10 mouse cellular contexts compared by ENCODE assay signal in genomic region chr16:8810399-8811127, GRCm38 (mm10). TPM values are rescaled to one million over a fixed set of nuclear protein-coding genes. Genes with fewer than 3 reads are reported as not detected.
DNase-seq lines count a peak whose midpoint lies in the region; ATAC-seq lines count a peak whose summit lies in the region.
"Had no signal": no experiment of that assay in that cellular context is flagged by ENCODE, and none has a peak within 500 bp of the region (broad histone marks: within the 10 kb centered on the region; RNA-seq: fewer than 3 reads in every experiment).

No protein-coding gene starts in this region.

- H3K36me3 ChIP-seq in forebrain, embryonic 11.5 days (ENCODE audit: control insufficient read depth, insufficient read depth, low read length) = no peaks in the 10 kb centered on the region
- H3K36me3 ChIP-seq in forebrain, embryonic 12.5 days (replicated peaks) = no peaks in the 10 kb centered on the region
- H3K36me3 ChIP-seq: embryonic facial prominence, embryonic 15.5 days; neural tube, embryonic 13.5 days had no signal

- peak; percentile 54 for DNase-seq in forebrain, embryonic 11.5 days (ENCODE audit: low spot score)
- DNase-seq in right cerebral cortex, adult 2 months (ENCODE audit: low spot score in 2 of 2) = peak; percentile 60 to 64
- no peak for DNase-seq in right cerebral cortex, postnatal 10 days (ENCODE audit: low spot score in 2 of 2)
- DNase-seq in spleen, postnatal 36 days (ENCODE audit: low spot score in 2 of 2) = peak; percentile 48 to 68
- no peak for DNase-seq in gastrocnemius, postnatal 14 days

- no peaks in the 10 kb centered on the region for H3K9me3 ChIP-seq in forebrain, embryonic 11.5 days (ENCODE audit: control insufficient read depth, low read length)
- no peaks in the 10 kb centered on the region for H3K9me3 ChIP-seq in forebrain, embryonic 12.5 days
- H3K9me3 ChIP-seq: embryonic facial prominence, embryonic 15.5 days; neural tube, embryonic 13.5 days had no signal

- no peaks in the 10 kb centered on the region for H3K27me3 ChIP-seq in forebrain, embryonic 11.5 days (ENCODE audit: control insufficient read depth, insufficient read depth, low read length)
- no peaks in the 10 kb centered on the region for H3K27me3 ChIP-seq in forebrain, embryonic 12.5 days
- H3K27me3 ChIP-seq: embryonic facial prominence, embryonic 15.5 days; neural tube, embryonic 13.5 days had no signal

- H3K4me2 ChIP-seq in forebrain, embryonic 11.5 days (ENCODE audit: low read depth, low read length, severe bottlenecking) = no peak overlapping the region
- H3K4me2 ChIP-seq in forebrain, embryonic 12.5 days = no peak overlapping the region
- H3K4me2 ChIP-seq: embryonic facial prominence, embryonic 15.5 days; neural tube, embryonic 13.5 days had no signal

- H3K9ac ChIP-seq in forebrain, embryonic 11.5 days (ENCODE audit: low read length) = no peak overlapping the region
- H3K9ac ChIP-seq in forebrain, embryonic 12.5 days = no peak overlapping the region
- H3K9ac ChIP-seq: embryonic facial prominence, embryonic 15.5 days; neural tube, embryonic 13.5 days had no signal

- WGBS in forebrain, embryonic 11.5 days = 91% methylated on average over 14 of the region's 14 CpGs
- WGBS in forebrain, embryonic 12.5 days = 92% methylated on average over 13 of the region's 14 CpGs

- ATAC-seq in forebrain, embryonic 11.5 days (replicated peaks; ENCODE audit: low FRiP score) = no peak
- ATAC-seq in forebrain, embryonic 12.5 days (ENCODE audit: low FRiP score) = no peak
- ATAC-seq in common myeloid progenitor, adult 5-6 weeks (replicated peaks; ENCODE audit: low read depth, poor library complexity, severe bottlenecking) = peak; percentile 54; the same call in 1 of the 2 replicates
- no peak for ATAC-seq in cerebellum, adult (ENCODE audit: insufficient number of reproducible peaks, low FRiP score, low TSS enrichment)

- intact Hi-C loops in gastrocnemius, postnatal 14 days (cut with DNase I; ENCODE audit: low total_unique reads) = no loop called here

- H3K27ac ChIP-seq in forebrain, embryonic 11.5 days (ENCODE audit: low read depth, low read length) = no peak overlapping the region
- H3K27ac ChIP-seq in forebrain, embryonic 12.5 days = no peak overlapping the region
- H3K27ac ChIP-seq: embryonic facial prominence, embryonic 15.5 days; neural tube, embryonic 13.5 days had no signal

- no peaks in the 10 kb centered on the region for H3K4me1 ChIP-seq in forebrain, embryonic 11.5 days (replicated peaks; ENCODE audit: control insufficient read depth, insufficient read depth, low read length)
- no peaks in the 10 kb centered on the region for H3K4me1 ChIP-seq in forebrain, embryonic 12.5 days
- H3K4me1 ChIP-seq: embryonic facial prominence, embryonic 15.5 days; neural tube, embryonic 13.5 days had no signal

- H3K4me3 ChIP-seq in forebrain, embryonic 11.5 days (ENCODE audit: low read depth, low read length) = no peak overlapping the region
- no peak overlapping the region for H3K4me3 ChIP-seq in forebrain, embryonic 12.5 days (replicated peaks)
- H3K4me3 ChIP-seq: embryonic facial prominence, embryonic 15.5 days; neural tube, embryonic 13.5 days had no signal

RNA-seq across cellular contexts. Expression of gene Usp7, which starts 18.5 kb away (rescaled TPM):
- polyA plus RNA-seq in forebrain, embryonic 11.5 days (2014; fragmentation: Nextera tagmentation; extraction: Ambion mirVana) = 45.7 and 47.4 TPM in 2 replicates
- polyA plus RNA-seq in forebrain, embryonic 12.5 days (2016; fragmentation: Nextera tagmentation; extraction: Ambion mirVana) = 40.3 and 41.8 TPM in 2 replicates
- total RNA-seq in common myeloid progenitor, adult 5-6 weeks (2017) = 195 and 238 TPM in 2 replicates
- total RNA-seq in gastrocnemius, postnatal 14 days (2021) = 10 to 100 TPM; 46.4 to 48.9 TPM

RNA-seq across cellular contexts. Expression of gene 1810013L24Rik, which starts 19.3 kb away (rescaled TPM):
- 17.7 and 23.1 TPM in 2 replicates for polyA plus RNA-seq in forebrain, embryonic 11.5 days (2014; fragmentation: Nextera tagmentation; extraction: Ambion mirVana)
- polyA plus RNA-seq in forebrain, embryonic 12.5 days (2016; fragmentation: Nextera tagmentation; extraction: Ambion mirVana) = 37.3 and 40.1 TPM in 2 replicates
- 63.6 and 71.1 TPM in 2 replicates for total RNA-seq in common myeloid progenitor, adult 5-6 weeks (2017)
- total RNA-seq in gastrocnemius, postnatal 14 days (2021) = 10 to 100 TPM; 55.2 to 60.6 TPM

Comparison
In these comparisons a context has a peak if more than half of its experiments do, and no peak if none do; other contexts are left out.
1. DNase-seq: peak in forebrain, embryonic 11.5 days (single experiment), right cerebral cortex, adult 2 months (2 of 2) and spleen, postnatal 36 days (2 of 2); none in right cerebral cortex, postnatal 10 days (0 of 2) and gastrocnemius, postnatal 14 days (single experiment).